Mouse (Mus musculus): Measurements from ENCODE around the gene Cpxm2. TPM values are rescaled to one million over a fixed set of nuclear protein-coding genes. Genes with fewer than 3 reads are reported as not detected.

Gene Cpxm2
- polyA plus RNA-seq, 1 experiment from 2014 or later, result 1.6 TPM

- Histone ChIP-seq H3K4me2 (ENCODE audit: low read length) (no peak overlapping the region), H3K27me3 (ENCODE audit: control insufficient read depth, insufficient read depth, low read depth, low read length) (no peaks in the 10 kb centered on the region), H3K4me1 (ENCODE audit: control insufficient read depth, insufficient read depth, low read length) (no peaks in the 10 kb centered on the region), H3K4me3 (ENCODE audit: low read depth, low read length) (no peak overlapping the region), H3K36me3 (ENCODE audit: control insufficient read depth, insufficient read depth, low read length) (no peaks in the 10 kb centered on the region), H3K27ac (ENCODE audit: low read length) (no peak overlapping the region), H3K9me3 (replicated peaks; ENCODE audit: control insufficient read depth, low read length, poor library complexity, severe bottlenecking) (no peaks in the 10 kb centered on the region), H3K9ac (ENCODE audit: low read depth, low read length) (no peak overlapping the region)
- 66% methylated on average over 6 of the region's 6 CpGs for WGBS
- no peak for ATAC-seq
Observed at GRCm38 (mm10) chr7:132025591-132025990, 128.9 kb downstream of the Cpxm2 start.

GRCm38 (mm10) chr7:132015933-132016332 lies 138.6 kb downstream of the Cpxm2 start:
- no peaks in the 10 kb centered on the region for H3K36me3 ChIP-seq (ENCODE audit: control insufficient read depth, insufficient read depth, low read length)
- no peak overlapping the region for H3K9ac ChIP-seq (ENCODE audit: low read depth, low read length)
- H3K4me2 ChIP-seq (ENCODE audit: low read length), result no peak overlapping the region
- H3K9me3 ChIP-seq (replicated peaks; ENCODE audit: control insufficient read depth, low read length, poor library complexity, severe bottlenecking), result no peaks in the 10 kb centered on the region
- ATAC-seq, result no peak
- H3K4me1 ChIP-seq (ENCODE audit: control insufficient read depth, insufficient read depth, low read length), result peaks cover 10% of the 10 kb centered on the region
- no peaks in the 10 kb centered on the region for H3K27me3 ChIP-seq (ENCODE audit: control insufficient read depth, insufficient read depth, low read depth, low read length)
- no peak overlapping the region for H3K4me3 ChIP-seq (ENCODE audit: low read depth, low read length)
- H3K27ac ChIP-seq (ENCODE audit: low read length), result no peak overlapping the region
- 69% methylated on average over 3 of the region's 3 CpGs for WGBS

GRCm38 (mm10) chr7:132015193-132015592 lies 139.3 kb downstream of the Cpxm2 start:
- ATAC-seq, result no peak
- Histone ChIP-seq H3K9me3 (replicated peaks; ENCODE audit: control insufficient read depth, low read length, poor library complexity, severe bottlenecking) (no peaks in the 10 kb centered on the region), H3K27ac (ENCODE audit: low read length) (no peak overlapping the region), H3K36me3 (ENCODE audit: control insufficient read depth, insufficient read depth, low read length) (no peaks in the 10 kb centered on the region), H3K9ac (ENCODE audit: low read depth, low read length) (no peak overlapping the region), H3K4me1 (ENCODE audit: control insufficient read depth, insufficient read depth, low read length) (peaks cover 10% of the 10 kb centered on the region), H3K4me3 (ENCODE audit: low read depth, low read length) (no peak overlapping the region), H3K27me3 (ENCODE audit: control insufficient read depth, insufficient read depth, low read depth, low read length) (no peaks in the 10 kb centered on the region), H3K4me2 (ENCODE audit: low read length) (no peak overlapping the region)
- WGBS, result 18% methylated on average over 3 of the region's 3 CpGs

GRCm38 (mm10) chr7:132013970-132014369 lies 140.6 kb downstream of the Cpxm2 start:
- Histone ChIP-seq H3K27ac (ENCODE audit: low read length) (peak overlapping the region; percentile 50; the same call in 1 of the 2 replicates), H3K4me3 (ENCODE audit: low read depth, low read length) (no peak overlapping the region), H3K4me1 (ENCODE audit: control insufficient read depth, insufficient read depth, low read length) (peaks cover 10% of the 10 kb centered on the region), H3K4me2 (ENCODE audit: low read length) (no peak overlapping the region), H3K9ac (ENCODE audit: low read depth, low read length) (no peak overlapping the region), H3K27me3 (ENCODE audit: control insufficient read depth, insufficient read depth, low read depth, low read length) (no peaks in the 10 kb centered on the region), H3K9me3 (replicated peaks; ENCODE audit: control insufficient read depth, low read length, poor library complexity, severe bottlenecking) (no peaks in the 10 kb centered on the region), H3K36me3 (ENCODE audit: control insufficient read depth, insufficient read depth, low read length) (no peaks in the 10 kb centered on the region)
- 84% methylated on average over 5 of the region's 5 CpGs for whole genome bisulfite sequencing
- no peak for ATAC-seq

GRCm38 (mm10) chr7:132012969-132013679 lies 141.4 kb downstream of the Cpxm2 start:
- ATAC-seq, result peak; percentile 86
- Histone ChIP-seq H3K4me2 (ENCODE audit: low read length) (no peak overlapping the region), H3K36me3 (ENCODE audit: control insufficient read depth, insufficient read depth, low read length) (no peaks in the 10 kb centered on the region), H3K27me3 (ENCODE audit: control insufficient read depth, insufficient read depth, low read depth, low read length) (no peaks in the 10 kb centered on the region), H3K4me3 (ENCODE audit: low read depth, low read length) (no peak overlapping the region), H3K4me1 (ENCODE audit: control insufficient read depth, insufficient read depth, low read length) (peaks cover 10% of the 10 kb centered on the region), H3K9ac (ENCODE audit: low read depth, low read length) (no peak overlapping the region), H3K9me3 (replicated peaks; ENCODE audit: control insufficient read depth, low read length, poor library complexity, severe bottlenecking) (no peaks in the 10 kb centered on the region), H3K27ac (ENCODE audit: low read length) (peak overlapping the region; percentile 50)
- 24% methylated on average over 1 of the region's 1 CpGs for WGBS

- Histone ChIP-seq H3K27me3 (ENCODE audit: control insufficient read depth, insufficient read depth, low read depth, low read length) (no peaks in the 10 kb centered on the region), H3K4me2 (ENCODE audit: low read length) (no peak overlapping the region), H3K4me3 (ENCODE audit: low read depth, low read length) (no peak overlapping the region), H3K9ac (ENCODE audit: low read depth, low read length) (no peak overlapping the region), H3K4me1 (ENCODE audit: control insufficient read depth, insufficient read depth, low read length) (peaks cover 10% of the 10 kb centered on the region), H3K9me3 (replicated peaks; ENCODE audit: control insufficient read depth, low read length, poor library complexity, severe bottlenecking) (no peaks in the 10 kb centered on the region), H3K27ac (ENCODE audit: low read length) (no peak overlapping the region), H3K36me3 (ENCODE audit: control insufficient read depth, insufficient read depth, low read length) (no peaks in the 10 kb centered on the region)
- WGBS, result 90% methylated on average over 7 of the region's 7 CpGs
- ATAC-seq, result no peak
Observed at GRCm38 (mm10) chr7:132009002-132009401, 145.5 kb downstream of the Cpxm2 start.

GRCm38 (mm10) chr7:132005996-132006696 lies 148.4 kb downstream of the Cpxm2 start:
- 70% methylated on average over 14 of the region's 14 CpGs for WGBS
- ATAC-seq, result no peak
- no peak overlapping the region for H3K9ac ChIP-seq (ENCODE audit: low read depth, low read length)

GRCm38 (mm10) chr7:131992873-131993272 lies 161.7 kb downstream of the Cpxm2 start:
- Histone ChIP-seq H3K4me2 (ENCODE audit: low read length) (no peak overlapping the region), H3K36me3 (ENCODE audit: control insufficient read depth, insufficient read depth, low read length) (no peaks in the 10 kb centered on the region), H3K27ac (ENCODE audit: low read length) (no peak overlapping the region), H3K9me3 (replicated peaks; ENCODE audit: control insufficient read depth, low read length, poor library complexity, severe bottlenecking) (no peaks in the 10 kb centered on the region), H3K9ac (ENCODE audit: low read depth, low read length) (no peak overlapping the region), H3K4me3 (ENCODE audit: low read depth, low read length) (no peak overlapping the region), H3K4me1 (ENCODE audit: control insufficient read depth, insufficient read depth, low read length) (no peaks in the 10 kb centered on the region), H3K27me3 (ENCODE audit: control insufficient read depth, insufficient read depth, low read depth, low read length) (no peaks in the 10 kb centered on the region)
- ATAC-seq, result no peak
- 75% methylated on average over 3 of the region's 3 CpGs for WGBS

More at GRCm38 (mm10) chr7:132005996-132006696, 148.4 kb downstream of the Cpxm2 start:
- no peak overlapping the region for H3K27ac ChIP-seq (ENCODE audit: low read length)
- no peak overlapping the region for H3K4me3 ChIP-seq (ENCODE audit: low read depth, low read length)
- H3K9me3 ChIP-seq (replicated peaks; ENCODE audit: control insufficient read depth, low read length, poor library complexity, severe bottlenecking), result no peaks in the 10 kb centered on the region
- H3K27me3 ChIP-seq (ENCODE audit: control insufficient read depth, insufficient read depth, low read depth, low read length), result no peaks in the 10 kb centered on the region
- H3K4me2 ChIP-seq (ENCODE audit: low read length), result no peak overlapping the region
- no peaks in the 10 kb centered on the region for H3K4me1 ChIP-seq (ENCODE audit: control insufficient read depth, insufficient read depth, low read length)
- no peaks in the 10 kb centered on the region for H3K36me3 ChIP-seq (ENCODE audit: control insufficient read depth, insufficient read depth, low read length)

GRCm38 (mm10) chr7:131992226-131992625 lies 162.3 kb downstream of the Cpxm2 start:
- 53% methylated on average over 1 of the region's 1 CpGs for WGBS
- no peaks in the 10 kb centered on the region for H3K36me3 ChIP-seq (ENCODE audit: control insufficient read depth, insufficient read depth, low read length)
- H3K9ac ChIP-seq (ENCODE audit: low read depth, low read length), result no peak overlapping the region
- H3K27me3 ChIP-seq (ENCODE audit: control insufficient read depth, insufficient read depth, low read depth, low read length), result no peaks in the 10 kb centered on the region
- no peaks in the 10 kb centered on the region for H3K4me1 ChIP-seq (ENCODE audit: control insufficient read depth, insufficient read depth, low read length)
- no peaks in the 10 kb centered on the region for H3K9me3 ChIP-seq (replicated peaks; ENCODE audit: control insufficient read depth, low read length, poor library complexity, severe bottlenecking)
- ATAC-seq, result no peak
- H3K4me3 ChIP-seq (ENCODE audit: low read depth, low read length), result no peak overlapping the region
- H3K4me2 ChIP-seq (ENCODE audit: low read length), result no peak overlapping the region
- no peak overlapping the region for H3K27ac ChIP-seq (ENCODE audit: low read length)

All from midbrain, embryonic 16.5 days (tissue).